Mouse (Mus musculus): ENCODE measurements around the gene Jagn1. TPM values are rescaled to one million over a fixed set of nuclear protein-coding genes. Genes with fewer than 3 reads are reported as not detected.

Jagn1 gene
- polyA plus RNA-seq, 1 experiment from 2014 or later, result 103 TPM

DNA sequence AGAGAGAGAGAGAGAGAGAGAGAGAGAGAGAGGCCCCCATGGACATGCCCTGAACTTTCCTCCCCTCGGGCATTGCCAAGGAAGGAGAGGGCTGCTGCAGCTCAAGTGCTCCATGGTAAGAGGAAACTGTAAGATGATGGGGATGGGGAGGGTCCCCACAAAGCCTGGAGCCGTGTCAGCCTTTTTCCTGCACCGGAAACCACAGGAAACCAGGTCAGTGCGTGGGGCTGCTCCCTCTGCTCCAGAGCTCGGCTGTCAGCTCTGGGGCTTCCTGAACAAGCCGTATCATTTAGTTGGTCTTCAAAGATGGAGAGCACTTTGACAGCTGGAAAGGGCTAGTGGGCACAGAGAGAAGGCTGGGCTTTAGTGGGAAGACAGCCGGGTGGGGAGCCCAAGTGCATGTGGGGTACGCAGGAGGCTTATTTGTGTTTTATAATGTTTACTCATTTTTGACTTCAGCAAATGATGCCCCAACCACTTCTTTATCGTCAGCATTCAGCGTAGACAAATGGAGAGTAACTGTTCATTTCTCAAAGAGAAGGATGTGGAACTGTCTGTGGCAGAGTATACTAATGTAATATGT, 15.7 kb downstream of the Jagn1 start, which contains the start of gene Il17re:
Il17re (plus strand) TSS at position 533 of the 583 bp plus-strand sequence.
- Histone ChIP-seq H3K9ac (replicated peaks) (no peak within 1 kb of the TSS), H3K4me3 (replicated peaks) (no peak within 1 kb of the TSS), H3K4me2 (no peak within 1 kb of the TSS), H3K36me3 (no peaks in the 10 kb centered on the region), H3K4me1 (no peaks in the 10 kb centered on the region), H3K27me3 (replicated peaks) (0 out of 2 replicates have a peak, but pooled peaks cover 5% of the 10 kb centered on the region), H3K27ac (replicated peaks) (no peak within 1 kb of the TSS), H3K9me3 (replicated peaks) (no peaks in the 10 kb centered on the region)
- ATAC-seq (ENCODE audit: low FRiP score), result no peak
- 78% methylated on average over 10 of the region's 10 CpGs for WGBS

GRCm38 (mm10) chr6:113458635-113459034, 16.3 kb downstream of the Jagn1 start:
- no peaks in the 10 kb centered on the region for H3K36me3 ChIP-seq
- H3K27me3 ChIP-seq (replicated peaks), result 0 out of 2 replicates have a peak, but pooled peaks cover 9% of the 10 kb centered on the region
- H3K4me1 ChIP-seq, result no peaks in the 10 kb centered on the region
- ATAC-seq (ENCODE audit: low FRiP score), result no peak
- no peaks in the 10 kb centered on the region for H3K9me3 ChIP-seq (replicated peaks)
- 75% methylated on average over 10 of the region's 10 CpGs for whole genome bisulfite sequencing
- H3K4me3 ChIP-seq (replicated peaks), result no peak overlapping the region
- no peak overlapping the region for H3K27ac ChIP-seq (replicated peaks)
- H3K4me2 ChIP-seq, result no peak overlapping the region
- H3K9ac ChIP-seq (replicated peaks), result no peak overlapping the region

DNA sequence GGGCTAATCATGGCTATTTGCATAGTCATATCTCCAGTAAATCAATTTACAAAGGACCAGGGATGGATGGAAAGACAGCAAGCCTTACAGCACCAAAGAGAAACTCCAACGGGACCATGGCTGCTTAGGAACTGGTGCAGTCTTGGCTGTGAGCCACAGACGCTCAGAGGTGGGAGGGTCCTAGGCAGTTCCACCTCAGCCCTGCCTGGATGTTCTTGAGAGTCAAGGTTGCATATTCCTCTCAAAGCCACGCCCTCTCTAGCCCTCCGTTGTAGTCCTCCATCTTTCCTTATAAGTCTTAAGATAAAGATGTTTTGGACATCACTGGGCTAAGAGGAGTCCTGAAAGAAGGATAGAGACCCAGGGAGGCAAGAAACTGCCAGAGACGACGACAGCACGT, 21.7 kb downstream of the Jagn1 start:
- H3K27me3 ChIP-seq (replicated peaks), result peaks cover 10% of the 10 kb centered on the region; the same call in 1 of the 2 replicates
- no peak overlapping the region for H3K4me3 ChIP-seq (replicated peaks)
- H3K4me2 ChIP-seq, result no peak overlapping the region
- no peak overlapping the region for H3K27ac ChIP-seq (replicated peaks)
- no peaks in the 10 kb centered on the region for H3K9me3 ChIP-seq (replicated peaks)
- no peak for ATAC-seq (ENCODE audit: low FRiP score)
- H3K9ac ChIP-seq (replicated peaks), result no peak overlapping the region
- 67% methylated on average over 7 of the region's 7 CpGs for WGBS
- H3K4me1 ChIP-seq, result peaks cover 4% of the 10 kb centered on the region
- H3K36me3 ChIP-seq, result no peaks in the 10 kb centered on the region

- H3K27ac ChIP-seq (replicated peaks), result no peak overlapping the region
- H3K9me3 ChIP-seq (replicated peaks), result no peaks in the 10 kb centered on the region
- no peak overlapping the region for H3K4me3 ChIP-seq (replicated peaks)
- no peak for ATAC-seq (ENCODE audit: low FRiP score)
- H3K27me3 ChIP-seq (replicated peaks), result peaks cover 23% of the 10 kb centered on the region
- H3K36me3 ChIP-seq, result no peaks in the 10 kb centered on the region
- WGBS, result 63% methylated on average over 5 of the region's 5 CpGs
- H3K4me1 ChIP-seq, result peaks cover 14% of the 10 kb centered on the region
- no peak overlapping the region for H3K4me2 ChIP-seq
- H3K9ac ChIP-seq (replicated peaks), result no peak overlapping the region
Measured at GRCm38 (mm10) chr6:113465602-113466001, 23.2 kb downstream of the Jagn1 start.

DNA sequence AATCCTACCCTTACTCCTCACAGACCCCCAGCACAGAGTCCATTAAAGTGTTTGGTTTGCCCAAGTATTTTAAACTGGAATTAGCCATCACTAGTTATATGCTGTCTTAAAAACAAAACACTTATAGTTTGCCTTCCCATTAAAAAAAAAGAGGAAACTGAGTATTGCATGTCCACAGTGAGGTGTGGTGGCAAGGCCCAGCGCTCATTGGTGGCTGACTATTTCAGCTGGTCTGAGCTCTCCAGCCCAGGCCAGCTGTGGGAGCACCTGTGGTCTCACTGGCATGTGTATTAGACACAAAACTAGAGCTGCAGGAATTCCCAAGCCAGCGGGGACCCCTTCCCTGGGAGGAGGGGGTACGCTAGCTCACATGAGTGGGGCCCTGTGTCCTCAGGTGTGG, 26.1 kb downstream of the Jagn1 start:
- Histone ChIP-seq H3K4me1 (peaks cover 19% of the 10 kb centered on the region), H3K27ac (replicated peaks) (no peak overlapping the region), H3K27me3 (replicated peaks) (peaks cover 29% of the 10 kb centered on the region), H3K36me3 (no peaks in the 10 kb centered on the region), H3K9me3 (replicated peaks) (no peaks in the 10 kb centered on the region), H3K4me2 (no peak overlapping the region), H3K9ac (replicated peaks) (no peak overlapping the region), H3K4me3 (replicated peaks) (no peak overlapping the region)
- 67% methylated on average over 3 of the region's 3 CpGs for WGBS
- ATAC-seq (ENCODE audit: low FRiP score), result no peak

DNA sequence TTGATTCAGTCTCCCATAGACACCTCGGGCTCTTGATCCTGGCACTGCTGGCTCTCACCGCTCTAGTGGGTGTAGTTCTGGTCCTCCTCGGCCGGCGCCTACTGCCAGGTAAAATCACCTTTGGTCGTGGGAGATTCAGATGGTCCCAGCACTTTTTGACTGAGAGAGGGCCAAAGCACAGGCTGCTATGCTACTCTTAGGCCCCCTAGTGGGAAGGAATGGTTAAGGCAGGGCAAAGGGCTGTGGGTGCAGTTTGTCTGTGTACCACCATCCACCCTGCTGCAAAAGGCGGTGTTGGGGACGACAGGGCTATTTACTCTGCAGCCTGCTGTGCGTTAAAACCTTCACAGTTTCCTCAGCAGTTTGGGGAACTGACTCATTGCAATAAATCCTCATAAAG, 26.7 kb downstream of the Jagn1 start:
- H3K9ac ChIP-seq (replicated peaks), result peak overlapping the region; percentile 53; the same call in 1 of the 2 replicates
- H3K4me3 ChIP-seq (replicated peaks), result peak overlapping the region; percentile 36
- no peaks in the 10 kb centered on the region for H3K36me3 ChIP-seq
- peak overlapping the region; percentile 79 for H3K4me2 ChIP-seq
- H3K27ac ChIP-seq (replicated peaks), result no peak overlapping the region
- ATAC-seq (ENCODE audit: low FRiP score), result peak; percentile 77
- H3K9me3 ChIP-seq (replicated peaks), result no peaks in the 10 kb centered on the region
- peaks cover 19% of the 10 kb centered on the region for H3K4me1 ChIP-seq
- H3K27me3 ChIP-seq (replicated peaks), result peaks cover 29% of the 10 kb centered on the region
- 6% methylated on average over 9 of the region's 9 CpGs for WGBS

- Histone ChIP-seq H3K4me1 (peaks cover 19% of the 10 kb centered on the region), H3K9ac (replicated peaks) (peak overlapping the region; percentile 53), H3K4me3 (replicated peaks) (peak overlapping the region; percentile 36), H3K27me3 (replicated peaks) (peaks cover 29% of the 10 kb centered on the region), H3K9me3 (replicated peaks) (no peaks in the 10 kb centered on the region), H3K27ac (replicated peaks) (no peak overlapping the region), H3K4me2 (peak overlapping the region; percentile 79), H3K36me3 (no peaks in the 10 kb centered on the region)
- ATAC-seq (ENCODE audit: low FRiP score), result peak; percentile 83
- WGBS, result 2% methylated on average over 31 of the region's 31 CpGs
Measured at GRCm38 (mm10) chr6:113469432-113469831, 27.1 kb downstream of the Jagn1 start.

- H3K4me1 ChIP-seq, result peaks cover 19% of the 10 kb centered on the region
- no peaks in the 10 kb centered on the region for H3K9me3 ChIP-seq (replicated peaks)
- no peak within 1 kb of the TSS for H3K4me3 ChIP-seq (replicated peaks)
- ATAC-seq (ENCODE audit: low FRiP score), result no peak
- peak within 1 kb of the TSS; percentile 38 for H3K4me2 ChIP-seq
- H3K9ac ChIP-seq (replicated peaks), result no peak within 1 kb of the TSS
- H3K27me3 ChIP-seq (replicated peaks), result peaks cover 29% of the 10 kb centered on the region
- H3K27ac ChIP-seq (replicated peaks), result no peak within 1 kb of the TSS
- WGBS, result 25% methylated on average over 12 of the region's 12 CpGs
- H3K36me3 ChIP-seq, result no peaks in the 10 kb centered on the region
Measured at GRCm38 (mm10) chr6:113471297-113471936, 29.0 kb downstream of the Jagn1 start, which contains the start of gene Il17rc. Gene Il17rc (plus strand): TSS chr6:113471427.

- Histone ChIP-seq H3K4me3 (replicated peaks) (no peak overlapping the region), H3K4me2 (no peak overlapping the region), H3K36me3 (no peaks in the 10 kb centered on the region), H3K27ac (replicated peaks) (no peak overlapping the region), H3K27me3 (replicated peaks) (peaks cover 29% of the 10 kb centered on the region), H3K9me3 (replicated peaks) (no peaks in the 10 kb centered on the region), H3K4me1 (peaks cover 19% of the 10 kb centered on the region), H3K9ac (replicated peaks) (no peak overlapping the region)
- ATAC-seq (ENCODE audit: low FRiP score), result no peak
- WGBS, result 65% methylated on average over 10 of the region's 10 CpGs
Measured at GRCm38 (mm10) chr6:113472061-113472460, 29.7 kb downstream of the Jagn1 start.

DNA sequence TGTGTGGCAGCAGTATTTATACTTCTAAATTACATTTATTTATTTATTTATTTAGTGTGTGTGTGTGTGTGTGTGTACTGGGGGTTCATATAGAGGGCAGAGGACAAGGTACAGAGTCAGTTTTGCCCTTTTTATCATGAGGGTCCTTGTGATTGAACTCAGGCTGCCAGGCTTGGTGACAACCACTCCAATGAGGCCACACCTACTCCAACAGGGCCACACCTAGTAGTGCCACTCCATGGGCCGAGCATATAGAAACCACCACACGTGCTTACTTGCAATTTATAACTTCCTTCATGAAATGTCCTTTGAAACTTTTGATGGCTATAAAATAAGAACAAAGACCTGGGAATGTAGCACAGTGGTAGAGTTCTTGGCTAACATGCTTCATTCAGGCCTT, 30.9 kb downstream of the Jagn1 start:
- Histone ChIP-seq H3K9me3 (replicated peaks) (no peaks in the 10 kb centered on the region), H3K4me3 (replicated peaks) (no peak overlapping the region), H3K4me1 (peaks cover 19% of the 10 kb centered on the region), H3K4me2 (no peak overlapping the region), H3K27me3 (replicated peaks) (peaks cover 29% of the 10 kb centered on the region), H3K9ac (replicated peaks) (no peak overlapping the region), H3K27ac (replicated peaks) (no peak overlapping the region), H3K36me3 (no peaks in the 10 kb centered on the region)
- WGBS, result 79% methylated on average over 2 of the region's 2 CpGs
- no peak for ATAC-seq (ENCODE audit: low FRiP score)

GRCm38 (mm10) chr6:113473715-113474114, 31.3 kb downstream of the Jagn1 start:
- Histone ChIP-seq H3K4me1 (peaks cover 19% of the 10 kb centered on the region), H3K27me3 (replicated peaks) (peaks cover 27% of the 10 kb centered on the region), H3K27ac (replicated peaks) (no peak overlapping the region), H3K36me3 (no peaks in the 10 kb centered on the region), H3K9ac (replicated peaks) (no peak overlapping the region), H3K9me3 (replicated peaks) (no peaks in the 10 kb centered on the region), H3K4me2 (no peak overlapping the region), H3K4me3 (replicated peaks) (no peak overlapping the region)
- ATAC-seq (ENCODE audit: low FRiP score), result no peak
- 83% methylated on average over 6 of the region's 6 CpGs for WGBS

DNA sequence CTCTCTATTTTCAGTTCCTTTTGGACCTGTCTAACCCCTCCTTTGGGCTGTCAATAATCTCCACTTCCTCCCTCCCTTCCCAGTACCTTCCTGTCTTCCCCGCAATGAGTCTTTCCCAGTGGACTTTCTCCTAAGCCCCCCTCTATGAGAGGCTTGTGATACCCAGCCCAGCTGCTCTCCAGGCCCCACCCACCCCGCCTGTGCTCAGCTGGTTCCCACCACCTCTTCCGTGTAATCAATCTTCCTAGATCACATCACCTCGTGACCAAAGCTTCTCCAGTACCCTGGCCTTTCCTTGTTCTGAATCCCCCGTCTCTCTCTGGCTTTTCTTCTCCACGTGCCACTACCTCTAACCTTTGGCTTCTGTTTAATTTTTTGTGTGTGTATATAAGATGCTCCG, 35.0 kb downstream of the Jagn1 start:
- no peak overlapping the region for H3K9ac ChIP-seq (replicated peaks)
- H3K27ac ChIP-seq (replicated peaks), result no peak overlapping the region
- H3K4me3 ChIP-seq (replicated peaks), result no peak overlapping the region
- WGBS, result 28% methylated on average over 7 of the region's 7 CpGs
- no peaks in the 10 kb centered on the region for H3K9me3 ChIP-seq (replicated peaks)
- H3K36me3 ChIP-seq, result no peaks in the 10 kb centered on the region
- no peaks in the 10 kb centered on the region; the same call in 1 of the 2 replicates for H3K27me3 ChIP-seq (replicated peaks)
- H3K4me2 ChIP-seq, result no peak overlapping the region
- no peak for ATAC-seq (ENCODE audit: low FRiP score)
- peaks cover 11% of the 10 kb centered on the region for H3K4me1 ChIP-seq
